Mouse (Mus musculus): ENCODE results near the gene Cbfa2t2. TPM values are rescaled to one million over a fixed set of nuclear protein-coding genes. Genes with fewer than 3 reads are reported as not detected.

Gene Cbfa2t2
- polyA plus RNA-seq, 1 experiment from 2014 or later = 6.0 TPM

DNA sequence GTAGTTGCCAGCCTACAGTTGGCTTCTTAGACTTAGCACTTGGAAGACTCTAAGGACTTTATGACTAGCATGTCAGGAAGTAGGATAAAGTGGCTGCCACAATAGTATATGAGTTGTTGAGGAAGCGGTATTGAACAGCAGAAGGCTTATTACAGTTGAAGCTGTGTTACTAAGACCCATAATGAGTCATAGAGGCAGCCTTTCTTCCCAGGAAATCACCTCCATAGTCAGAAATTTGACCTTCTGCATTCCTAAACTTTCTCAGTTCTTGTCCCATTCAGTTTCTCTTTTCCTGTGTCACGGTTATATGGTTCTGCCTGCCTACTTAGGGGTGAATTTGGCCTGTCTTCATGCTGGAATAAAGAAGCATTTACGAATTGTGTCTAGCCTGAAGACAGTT, 80.7 kb downstream of the Cbfa2t2 start:
- no peak for TF ChIP-seq CTCF (IDR thresholded peaks at IDR 0.05; ENCODE audit: low read depth)
- TF ChIP-seq EP300 (IDR thresholded peaks at IDR 0.05; ENCODE audit: low read depth) = no peak
- H3K4me1 ChIP-seq (ENCODE audit: insufficient read depth) = no peaks in the 10 kb centered on the region
- WGBS (ENCODE audit: insufficient replicate concordance) = 81% methylated on average over 3 of the region's 3 CpGs
- H3K4me3 ChIP-seq (ENCODE audit: low read depth, low read length) = no peak overlapping the region
- H3K4me2 ChIP-seq (ENCODE audit: low read depth, low read length) = no peak overlapping the region
- ATAC-seq (no peak), DNase-seq (no peak)
- H3K9ac ChIP-seq (replicated peaks) = no peak overlapping the region
- H3K36me3 ChIP-seq (replicated peaks; ENCODE audit: insufficient read depth, low read length) = peaks cover 14% of the 10 kb centered on the region; the same call in 1 of the 2 replicates
- no peak overlapping the region for H3K27ac ChIP-seq (ENCODE audit: low read depth)
- H3K27me3 ChIP-seq (ENCODE audit: insufficient read depth, low read length) = no peaks in the 10 kb centered on the region
- H3K9me3 ChIP-seq (ENCODE audit: low read length) = no peaks in the 10 kb centered on the region

- no peak overlapping the region for H3K27ac ChIP-seq (ENCODE audit: low read depth)
- no peak for DNase-seq
- no peak for TF ChIP-seq CTCF (IDR thresholded peaks at IDR 0.05; ENCODE audit: low read depth)
- no peak for TF ChIP-seq EP300 (IDR thresholded peaks at IDR 0.05; ENCODE audit: low read depth)
- no peak for ATAC-seq
- no peak overlapping the region for H3K4me3 ChIP-seq (ENCODE audit: low read depth, low read length)
- 76% methylated on average over 5 of the region's 5 CpGs for WGBS (ENCODE audit: insufficient replicate concordance)
- H3K9me3 ChIP-seq (ENCODE audit: low read length) = no peaks in the 10 kb centered on the region
- H3K36me3 ChIP-seq (replicated peaks; ENCODE audit: insufficient read depth, low read length) = peaks cover 10% of the 10 kb centered on the region; the same call in 1 of the 2 replicates
- H3K9ac ChIP-seq (replicated peaks) = no peak overlapping the region
- no peak overlapping the region for H3K4me2 ChIP-seq (ENCODE audit: low read depth, low read length)
- H3K27me3 ChIP-seq (ENCODE audit: insufficient read depth, low read length) = no peaks in the 10 kb centered on the region
- no peaks in the 10 kb centered on the region for H3K4me1 ChIP-seq (ENCODE audit: insufficient read depth)
Measured at GRCm38 (mm10) chr2:154517424-154517823, 81.1 kb downstream of the Cbfa2t2 start.

DNA sequence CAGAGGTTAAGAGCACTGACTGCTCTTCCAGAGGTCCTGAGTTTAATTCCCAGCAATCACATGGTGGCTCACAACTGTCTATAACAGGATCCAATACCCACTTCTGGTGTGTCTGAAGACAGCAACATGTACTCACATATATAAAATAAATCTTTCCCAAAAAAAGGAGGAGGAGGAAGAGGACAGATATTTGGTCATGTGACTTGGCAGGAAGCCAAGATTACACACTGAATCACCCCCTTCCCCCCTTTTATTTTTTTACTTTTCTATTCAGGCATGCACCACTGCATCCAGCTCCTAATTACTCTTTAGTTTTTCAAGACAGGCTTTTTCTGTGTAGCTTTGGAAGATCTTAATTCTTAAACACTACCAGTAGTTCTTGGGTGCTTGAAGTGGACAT, 85.2 kb downstream of the Cbfa2t2 start:
- H3K4me1 ChIP-seq (ENCODE audit: insufficient read depth) = no peaks in the 10 kb centered on the region
- peaks cover 36% of the 10 kb centered on the region for H3K36me3 ChIP-seq (replicated peaks; ENCODE audit: insufficient read depth, low read length)
- H3K4me3 ChIP-seq (ENCODE audit: low read depth, low read length) = no peak overlapping the region
- ATAC-seq (no peak), DNase-seq (no peak)
- H3K9ac ChIP-seq (replicated peaks) = no peak overlapping the region
- no peak overlapping the region for H3K27ac ChIP-seq (ENCODE audit: low read depth)
- H3K27me3 ChIP-seq (ENCODE audit: insufficient read depth, low read length) = no peaks in the 10 kb centered on the region
- TF ChIP-seq EP300 (IDR thresholded peaks at IDR 0.05; ENCODE audit: low read depth) (no peak), CTCF (IDR thresholded peaks at IDR 0.05; ENCODE audit: low read depth) (no peak)
- no peak overlapping the region for H3K4me2 ChIP-seq (ENCODE audit: low read depth, low read length)
- no peaks in the 10 kb centered on the region for H3K9me3 ChIP-seq (ENCODE audit: low read length)

DNA sequence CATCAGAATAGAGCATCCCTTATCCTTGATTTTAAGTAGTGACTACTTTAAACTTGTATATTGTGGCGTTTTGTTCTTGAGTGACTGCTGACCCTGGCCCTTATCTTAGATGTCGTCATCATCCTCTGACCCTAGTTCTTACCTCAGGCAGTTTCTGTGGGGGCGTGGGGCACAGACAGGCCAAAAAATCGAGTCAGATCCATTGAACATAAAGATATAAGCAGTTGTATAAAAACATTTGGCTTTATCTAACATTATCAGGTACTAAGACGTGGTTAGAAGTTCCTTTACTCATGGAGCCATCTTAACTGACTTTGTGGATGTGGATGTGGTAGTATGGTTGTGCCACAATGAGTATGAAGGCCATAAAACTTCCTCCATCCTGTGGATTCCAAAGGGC, 86.1 kb downstream of the Cbfa2t2 start:
- Histone ChIP-seq H3K4me3 (ENCODE audit: low read depth, low read length) (no peak overlapping the region), H3K4me1 (ENCODE audit: insufficient read depth) (no peaks in the 10 kb centered on the region), H3K4me2 (ENCODE audit: low read depth, low read length) (no peak overlapping the region), H3K27ac (ENCODE audit: low read depth) (no peak overlapping the region), H3K9me3 (ENCODE audit: low read length) (no peaks in the 10 kb centered on the region), H3K36me3 (replicated peaks; ENCODE audit: insufficient read depth, low read length) (peaks cover 39% of the 10 kb centered on the region), H3K27me3 (ENCODE audit: insufficient read depth, low read length) (no peaks in the 10 kb centered on the region), H3K9ac (replicated peaks) (no peak overlapping the region)
- 58% methylated on average over 5 of the region's 5 CpGs for WGBS (ENCODE audit: insufficient replicate concordance)
- ATAC-seq = no peak
- TF ChIP-seq EP300 (IDR thresholded peaks at IDR 0.05; ENCODE audit: low read depth) = no peak
- no peak for DNase-seq

DNA sequence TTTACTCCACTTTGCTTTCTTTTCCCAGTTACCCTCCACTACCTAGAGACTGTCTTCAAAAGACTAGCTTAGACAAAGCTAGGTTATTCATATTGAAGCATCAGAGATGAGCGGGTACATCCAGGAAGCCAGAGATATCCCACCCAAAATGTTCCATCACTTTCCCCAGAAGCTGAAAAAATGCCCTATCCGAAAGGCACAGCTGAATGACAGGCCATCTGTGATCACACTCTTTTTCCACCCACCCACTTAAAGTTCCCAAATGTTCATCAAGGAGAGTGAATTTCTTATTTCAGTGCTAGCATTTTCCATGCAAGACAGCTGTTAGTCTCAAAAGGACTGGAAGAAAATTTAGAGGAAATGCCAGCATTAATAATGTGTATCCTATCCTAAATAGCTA, 89.0 kb downstream of the Cbfa2t2 start:
- TF ChIP-seq CTCF (IDR thresholded peaks at IDR 0.05; ENCODE audit: low read depth) (no peak), EP300 (IDR thresholded peaks at IDR 0.05; ENCODE audit: low read depth) (no peak)
- no peak overlapping the region for H3K27ac ChIP-seq (ENCODE audit: low read depth)
- no peaks in the 10 kb centered on the region for H3K4me1 ChIP-seq (ENCODE audit: insufficient read depth)
- no peaks in the 10 kb centered on the region for H3K9me3 ChIP-seq (ENCODE audit: low read length)
- ATAC-seq (no peak), DNase-seq (no peak)
- WGBS (ENCODE audit: insufficient replicate concordance) = 77% methylated on average over 2 of the region's 2 CpGs
- no peak overlapping the region for H3K4me3 ChIP-seq (ENCODE audit: low read depth, low read length)
- H3K4me2 ChIP-seq (ENCODE audit: low read depth, low read length) = no peak overlapping the region
- peaks cover 42% of the 10 kb centered on the region for H3K36me3 ChIP-seq (replicated peaks; ENCODE audit: insufficient read depth, low read length)
- no peaks in the 10 kb centered on the region for H3K27me3 ChIP-seq (ENCODE audit: insufficient read depth, low read length)
- no peak overlapping the region for H3K9ac ChIP-seq (replicated peaks)

GRCm38 (mm10) chr2:154526531-154526930, 90.2 kb downstream of the Cbfa2t2 start:
- DNase-seq (no peak), ATAC-seq (no peak)
- WGBS (ENCODE audit: insufficient replicate concordance) = 72% methylated on average over 3 of the region's 3 CpGs
- Histone ChIP-seq H3K36me3 (replicated peaks; ENCODE audit: insufficient read depth, low read length) (peaks cover 49% of the 10 kb centered on the region), H3K9me3 (ENCODE audit: low read length) (no peaks in the 10 kb centered on the region), H3K27ac (ENCODE audit: low read depth) (no peak overlapping the region), H3K9ac (replicated peaks) (no peak overlapping the region), H3K4me1 (ENCODE audit: insufficient read depth) (no peaks in the 10 kb centered on the region), H3K4me2 (ENCODE audit: low read depth, low read length) (no peak overlapping the region), H3K27me3 (ENCODE audit: insufficient read depth, low read length) (no peaks in the 10 kb centered on the region), H3K4me3 (ENCODE audit: low read depth, low read length) (no peak overlapping the region)
- TF ChIP-seq CTCF (IDR thresholded peaks at IDR 0.05; ENCODE audit: low read depth) = no peak
- TF ChIP-seq EP300 (IDR thresholded peaks at IDR 0.05; ENCODE audit: low read depth) = no peak

- Histone ChIP-seq H3K4me3 (ENCODE audit: low read depth, low read length) (no peak overlapping the region), H3K27me3 (ENCODE audit: insufficient read depth, low read length) (no peaks in the 10 kb centered on the region), H3K36me3 (replicated peaks; ENCODE audit: insufficient read depth, low read length) (peaks cover 40% of the 10 kb centered on the region), H3K9ac (replicated peaks) (no peak overlapping the region), H3K4me1 (ENCODE audit: insufficient read depth) (no peaks in the 10 kb centered on the region), H3K4me2 (ENCODE audit: low read depth, low read length) (no peak overlapping the region), H3K9me3 (ENCODE audit: low read length) (no peaks in the 10 kb centered on the region), H3K27ac (ENCODE audit: low read depth) (no peak overlapping the region)
- WGBS (ENCODE audit: insufficient replicate concordance) = 62% methylated on average over 3 of the region's 3 CpGs
- TF ChIP-seq CTCF (IDR thresholded peaks at IDR 0.05; ENCODE audit: low read depth) = no peak
- ATAC-seq = no peak
- DNase-seq = no peak
Measured at GRCm38 (mm10) chr2:154532888-154533287, 96.6 kb downstream of the Cbfa2t2 start.

Data from liver, postnatal 0 days (tissue).